Mouse (Mus musculus) MEL (cell line): ENCODE measurements around the gene A730049H05Rik. TPM values are rescaled to one million over a fixed set of nuclear protein-coding genes. Genes with fewer than 3 reads are reported as not detected.

Experiments
- DNase-seq: peaks from one replicate; pipeline ENCODE4 v3.0.0; 2011; ENCODE audit warnings: low read depth, low spot score
- H3K27ac ChIP-seq: 2 replicates; pipeline ENCODE4 v1.5.1; 2012; ENCODE audit warnings: low read depth, mild to moderate bottlenecking, control low read depth, low read length, moderate library complexity; ENCODE audit not compliant: control insufficient read depth
- H3K27me3 ChIP-seq, 2 experiments: fragments of 150-350 bp in 1 of 2; sonication (generic) in 1 of 2; 2 replicates each; pipeline ENCODE4 v1.6.1; 2012; ENCODE audit warnings: low read length in 2 of 2, mild to moderate bottlenecking in 2 of 2, improper control_type of control experiment in 1 of 2, moderate library complexity in 1 of 2; ENCODE audit not compliant: insufficient read depth in 2 of 2, control insufficient read depth in 1 of 2
- H3K36me3 ChIP-seq, 2 experiments: 2 replicates each; pipeline ENCODE4 v1.6.1; 2012 to 2014; ENCODE audit warnings: low read length in 2 of 2, improper control_type of control experiment in 1 of 2, inconsistent platforms in 1 of 2, mild to moderate bottlenecking in 1 of 2; ENCODE audit not compliant: insufficient read depth in 2 of 2, control insufficient read depth in 1 of 2
- H3K4me1 ChIP-seq, 2 experiments: fragments of 150-350 bp in 1 of 2; sonication (generic) in 1 of 2; 2 replicates each; pipeline ENCODE4 v1.6.1; 2012; ENCODE audit warnings: low read length in 2 of 2, improper control_type of control experiment in 1 of 2, mild to moderate bottlenecking in 1 of 2; ENCODE audit not compliant: insufficient read depth in 2 of 2, control insufficient read depth in 1 of 2
- H3K4me3 ChIP-seq, 2 experiments: fragments of 150-350 bp in 1 of 2; sonication (generic) in 1 of 2; 2 replicates each; pipeline ENCODE4 v1.5.1; 2012; ENCODE audit warnings: low read depth in 2 of 2, low read length in 2 of 2, mild to moderate bottlenecking in 2 of 2, moderate library complexity in 2 of 2, control low read depth in 1 of 2, improper control_type of control experiment in 1 of 2; ENCODE audit not compliant: control insufficient read depth in 1 of 2, insufficient read depth in 1 of 2
- H3K79me2 ChIP-seq: 2 replicates; pipeline ENCODE4 v1.6.1; 2012; ENCODE audit warnings: mild to moderate bottlenecking, low read length, moderate library complexity; ENCODE audit not compliant: control insufficient read depth, poor library complexity, insufficient read depth
- H3K9ac ChIP-seq: 2 replicates; pipeline ENCODE4 v1.6.1; 2012; ENCODE audit warnings: low read depth, mild to moderate bottlenecking, control low read depth, low read length, moderate library complexity; ENCODE audit not compliant: control insufficient read depth, poor library complexity, severe bottlenecking
- H3K9me3 ChIP-seq: fragments of 150-350 bp; sonication (generic); replicated peaks from 2 replicates; pipeline ENCODE4 v1.6.1; 2012; ENCODE audit warnings: mild to moderate bottlenecking, low read length, improper control_type of control experiment, moderate library complexity; ENCODE audit not compliant: insufficient read depth
- BHLHE40 ChIP-seq: IDR thresholded peaks from 2 replicates; pipeline ENCODE4 v1.6.1; 2012; ENCODE audit warnings: low read depth, mild to moderate bottlenecking, inconsistent platforms, low read length, improper control_type of control experiment, borderline replicate concordance
- CHD2 ChIP-seq: IDR thresholded peaks from 2 replicates; pipeline ENCODE4 v1.6.1; 2011; ENCODE audit warnings: low read length, improper control_type of control experiment
- CTCF ChIP-seq, 3 experiments: IDR thresholded peaks in 2 of 3; conservative IDR thresholded peaks in 1 of 3; 2 replicates each; pipeline ENCODE4 v1.5.1; 2011 to 2012; ENCODE audit warnings: low read length in 3 of 3, low read depth in 2 of 3, mild to moderate bottlenecking in 2 of 3, improper control_type of control experiment in 1 of 3, inconsistent platforms in 1 of 3, mixed read lengths in 1 of 3, moderate library complexity in 1 of 3; ENCODE audit not compliant: control insufficient read depth in 1 of 3, insufficient read depth in 1 of 3, poor library complexity in 1 of 3, severe bottlenecking in 1 of 3
- ELF1 ChIP-seq: IDR thresholded peaks from 2 replicates; pipeline ENCODE4 v1.6.1; 2014; ENCODE audit warnings: low read depth, mild to moderate bottlenecking, inconsistent platforms, low read length, improper control_type of control experiment, moderate library complexity
- EP300 ChIP-seq, 2 experiments: IDR thresholded peaks; 2 replicates each; pipeline ENCODE4 v1.6.1; 2011; ENCODE audit warnings: improper control_type of control experiment in 2 of 2, low read length in 2 of 2, low read depth in 1 of 2, mild to moderate bottlenecking in 1 of 2
- ETS1 ChIP-seq: IDR thresholded peaks from 2 replicates; pipeline ENCODE4 v1.6.1; 2012; ENCODE audit warnings: low read depth, mild to moderate bottlenecking, inconsistent platforms, low read length, improper control_type of control experiment, moderate library complexity
- HCFC1 ChIP-seq: IDR thresholded peaks from 2 replicates; pipeline ENCODE4 v1.6.1; 2012; ENCODE audit warnings: low read depth, mild to moderate bottlenecking, inconsistent platforms, low read length, improper control_type of control experiment, moderate library complexity
- KAT2A ChIP-seq: conservative IDR thresholded peaks from 2 replicates; pipeline ENCODE4 v1.6.1; 2012; ENCODE audit warnings: low read depth, low read length, improper control_type of control experiment, inconsistent platforms
- MAFK ChIP-seq: IDR thresholded peaks from 2 replicates; pipeline ENCODE4 v1.6.1; 2011; ENCODE audit warnings: low read depth, mild to moderate bottlenecking, low read length, improper control_type of control experiment, borderline replicate concordance
- NELFE ChIP-seq: IDR thresholded peaks from 2 replicates; pipeline ENCODE4 v1.6.1; 2011; ENCODE audit warnings: low read depth, low read length, improper control_type of control experiment
- NRF1 ChIP-seq: IDR thresholded peaks from 2 replicates; pipeline ENCODE4 v1.6.1; 2014; ENCODE audit warnings: low read depth, mild to moderate bottlenecking, inconsistent platforms, low read length, improper control_type of control experiment, moderate library complexity; ENCODE audit not compliant: poor library complexity, insufficient read depth, severe bottlenecking
- SIN3A ChIP-seq: IDR thresholded peaks from 2 replicates; pipeline ENCODE4 v1.6.1; 2012; ENCODE audit warnings: low read length, improper control_type of control experiment, inconsistent platforms
- SMC3 ChIP-seq: IDR thresholded peaks from 2 replicates; pipeline ENCODE4 v1.6.1; 2011; ENCODE audit warnings: low read depth, low read length, improper control_type of control experiment
- TCF12 ChIP-seq: IDR thresholded peaks from 2 replicates; pipeline ENCODE4 v1.6.1; 2014; ENCODE audit warnings: low read depth, mild to moderate bottlenecking, inconsistent platforms, low read length, improper control_type of control experiment, moderate library complexity
- UBTF ChIP-seq: IDR thresholded peaks from 2 replicates; pipeline ENCODE4 v1.6.1; 2012; ENCODE audit warnings: low read depth, mild to moderate bottlenecking, inconsistent platforms, low read length, improper control_type of control experiment, moderate library complexity, borderline replicate concordance; ENCODE audit not compliant: insufficient read depth
- USF1 ChIP-seq: IDR thresholded peaks from 2 replicates; pipeline ENCODE4 v1.6.1; 2014; ENCODE audit warnings: low read depth, mild to moderate bottlenecking, inconsistent platforms, low read length, improper control_type of control experiment, moderate library complexity
- ZKSCAN1 ChIP-seq: IDR thresholded peaks from 2 replicates; pipeline ENCODE4 v1.6.1; 2012; ENCODE audit warnings: low read depth, mild to moderate bottlenecking, inconsistent platforms, low read length, improper control_type of control experiment, moderate library complexity
- ZMIZ1 ChIP-seq: IDR thresholded peaks from 2 replicates; pipeline ENCODE4 v1.6.1; 2012; ENCODE audit warnings: low read depth, mild to moderate bottlenecking, inconsistent platforms, low read length, improper control_type of control experiment, moderate library complexity
- polyA plus RNA-seq, 2 experiments: library from polyadenylated mRNA; stranded (reverse) in 1 of 2; unstranded in 1 of 2; fragments of >175 nt in 1 of 2; fragments of >200 nt in 1 of 2; gene quantifications; 2 replicates each; pipeline versions ENCODE4 v1.2.1 to v1.2.4; 2012; ENCODE audit warnings: low replicate concordance in 2 of 2, low read depth in 1 of 2; ENCODE audit not compliant: insufficient read length in 2 of 2, insufficient read depth in 1 of 2, missing spikeins in 1 of 2
- total RNA-seq: library from RNA; depleted of rRNA; stranded (reverse); fragments of 300-350 nt; gene quantifications from 2 replicates; pipeline ENCODE4 v1.2.3, GENCODE M21; 2012

Gene A730049H05Rik
- total and polyA plus RNA-seq, 3 experiments, result not detected

DNA sequence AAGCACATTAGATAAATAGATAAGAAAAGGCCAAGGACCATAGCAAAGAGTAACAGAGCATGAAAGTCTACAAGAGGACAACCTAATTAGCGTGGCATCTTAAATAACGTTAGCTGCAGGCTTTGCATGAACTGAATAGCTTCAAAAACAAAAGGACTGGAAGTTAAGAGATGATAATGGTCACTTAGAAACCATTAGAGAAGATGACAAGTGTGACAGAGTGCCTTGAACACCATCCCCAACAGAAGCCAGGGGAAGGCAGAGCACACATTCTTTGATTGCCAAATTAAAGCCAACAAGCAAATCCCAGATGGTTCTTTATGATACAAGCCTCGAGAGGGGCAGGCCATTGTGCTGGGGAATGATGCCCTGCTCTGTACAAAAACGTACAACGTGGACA is 5.3 kb downstream of the A730049H05Rik start:
- Histone ChIP-seq H3K9me3 (no peaks in the 10 kb centered on the region), H3K4me3 (no peak overlapping the region), H3K4me1 (no peaks in the 10 kb centered on the region), H3K27ac (no peak overlapping the region), H3K9ac (no peak overlapping the region), H3K79me2 (no peaks in the 10 kb centered on the region), H3K36me3 (no peaks in the 10 kb centered on the region), H3K27me3 (no peaks in the 10 kb centered on the region)
- TF ChIP-seq ELF1 (no peak), BHLHE40 (no peak)
- DNase-seq, result no peak

DNA sequence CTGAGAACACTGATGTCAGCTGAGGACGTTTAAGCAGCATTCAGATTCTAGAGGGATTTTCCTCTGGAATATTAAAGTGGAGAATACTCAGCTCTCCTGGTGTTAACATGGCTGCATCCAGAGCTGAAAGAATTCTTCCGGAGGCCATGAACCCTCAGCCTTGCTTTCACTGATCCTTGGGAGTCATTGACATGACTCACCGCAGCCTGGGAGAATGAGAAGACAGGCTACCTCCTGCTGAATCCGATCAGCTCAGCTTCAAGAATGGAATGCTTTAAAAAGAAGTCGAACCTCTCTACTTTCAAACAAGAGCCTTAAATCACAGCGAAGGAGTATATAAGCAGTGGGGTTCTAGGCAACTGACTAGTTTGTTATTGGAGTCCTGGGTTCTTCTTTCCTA is 5.7 kb downstream of the A730049H05Rik start:
- no peak for TF ChIP-seq CTCF (IDR thresholded peaks at IDR 0.05 in 2 of 3, conservative IDR thresholded peaks at IDR 0.05 in 1 of 3; ENCODE audit: control insufficient read depth in 1 of 3, insufficient read depth in 1 of 3, low read depth in 2 of 3, low read length in 3 of 3, poor library complexity in 1 of 3, severe bottlenecking in 1 of 3)
- TF ChIP-seq UBTF, result no peak
- H3K27ac ChIP-seq, result no peak overlapping the region
- no peaks in the 10 kb centered on the region for H3K36me3 ChIP-seq
- H3K79me2 ChIP-seq, result no peaks in the 10 kb centered on the region
- DNase-seq, result no peak
- no peak overlapping the region for H3K9ac ChIP-seq
- no peaks in the 10 kb centered on the region for H3K4me1 ChIP-seq
- no peak overlapping the region for H3K4me3 ChIP-seq
- no peaks in the 10 kb centered on the region for H3K27me3 ChIP-seq
- H3K9me3 ChIP-seq, result no peaks in the 10 kb centered on the region

DNA sequence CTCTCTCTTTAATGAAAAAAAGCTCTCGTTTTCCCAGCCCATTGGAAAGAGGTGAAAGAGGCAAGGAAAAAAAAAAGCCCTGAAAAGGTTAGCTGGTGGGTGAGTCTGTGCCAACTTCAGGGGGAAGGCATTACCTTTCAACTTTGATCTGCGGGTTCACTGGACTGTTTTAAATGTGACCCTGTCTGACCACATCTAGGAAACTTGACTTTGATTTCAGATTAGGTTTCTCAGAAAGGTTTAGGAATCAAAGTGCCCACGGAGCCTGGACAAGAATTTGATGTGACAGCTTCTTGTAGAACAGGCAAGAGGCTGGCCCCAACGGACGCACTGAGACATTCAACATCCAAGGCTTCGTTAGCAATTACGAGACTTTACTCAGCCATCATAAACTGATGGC is 7.7 kb downstream of the A730049H05Rik start:
- no peaks in the 10 kb centered on the region for H3K79me2 ChIP-seq
- H3K9ac ChIP-seq, result no peak overlapping the region
- no peaks in the 10 kb centered on the region for H3K36me3 ChIP-seq
- H3K9me3 ChIP-seq, result no peaks in the 10 kb centered on the region
- H3K27ac ChIP-seq, result no peak overlapping the region
- DNase-seq, result no peak
- TF ChIP-seq ETS1, result no peak
- no peak for TF ChIP-seq MAFK
- TF ChIP-seq SIN3A, result no peak
- TF ChIP-seq NELFE, result no peak
- TF ChIP-seq USF1, result no peak
- TF ChIP-seq ZMIZ1, result no peak
- TF ChIP-seq ZKSCAN1, result no peak
- TF ChIP-seq EP300 (IDR thresholded peaks at IDR 0.05; ENCODE audit: low read depth in 1 of 2, low read length in 2 of 2), result no peak
- no peak for TF ChIP-seq TCF12
- no peak for TF ChIP-seq KAT2A
- no peak for TF ChIP-seq ELF1
- no peak for TF ChIP-seq NRF1
- TF ChIP-seq HCFC1, result no peak
- no peak for TF ChIP-seq CHD2
- TF ChIP-seq SMC3, result no peak
- no peaks in the 10 kb centered on the region for H3K4me1 ChIP-seq
- H3K27me3 ChIP-seq, result no peaks in the 10 kb centered on the region
- no peak overlapping the region for H3K4me3 ChIP-seq
